Mouse (Mus musculus) G1E-ER4 (cell line): ENCODE results near the gene Cep128. TPM values are rescaled to one million over a fixed set of nuclear protein-coding genes. Genes with fewer than 3 reads are reported as not detected.

Experiments used
- GATA1 ChIP-seq: IDR thresholded peaks from one replicate; pipeline ENCODE4 v1.8.0; 2012; ENCODE audit warnings: low read length, inconsistent platforms
- polyA plus RNA-seq: library from polyadenylated mRNA; stranded (reverse); fragments of >175 nt; gene quantifications from 2 replicates; pipeline ENCODE4 v1.2.3, GENCODE M21; 2012

Cep128 gene
- polyA plus RNA-seq, 1 experiment = 5.6 TPM

GRCm38 (mm10) chr12:91327527-91327926 is 56.7 kb downstream of the Cep128 start:
- TF ChIP-seq GATA1 = no peak

- no peak for TF ChIP-seq GATA1
Observed at GRCm38 (mm10) chr12:91326104-91326503, 58.1 kb downstream of the Cep128 start.

- TF ChIP-seq GATA1 = no peak
Observed at GRCm38 (mm10) chr12:91315026-91315425, 69.2 kb downstream of the Cep128 start.

GRCm38 (mm10) chr12:91313974-91314587 is 70.1 kb downstream of the Cep128 start:
- no peak for TF ChIP-seq GATA1

- no peak for TF ChIP-seq GATA1
Observed at GRCm38 (mm10) chr12:91312591-91312990, 71.6 kb downstream of the Cep128 start.

GRCm38 (mm10) chr12:91307733-91308132 is 76.5 kb downstream of the Cep128 start:
- no peak for TF ChIP-seq GATA1

- TF ChIP-seq GATA1 = no peak
Observed at GRCm38 (mm10) chr12:91305769-91306168, 78.4 kb downstream of the Cep128 start.

GRCm38 (mm10) chr12:91305038-91305437 is 79.2 kb downstream of the Cep128 start:
- no peak for TF ChIP-seq GATA1

GRCm38 (mm10) chr12:91298700-91299099 is 85.5 kb downstream of the Cep128 start:
- no peak for TF ChIP-seq GATA1

GRCm38 (mm10) chr12:91295870-91296269 is 88.3 kb downstream of the Cep128 start:
- no peak for TF ChIP-seq GATA1

- TF ChIP-seq GATA1 = no peak
Observed at GRCm38 (mm10) chr12:91295436-91295835, 88.8 kb downstream of the Cep128 start.

GRCm38 (mm10) chr12:91273936-91274335 is 110.3 kb downstream of the Cep128 start:
- no peak for TF ChIP-seq GATA1

GRCm38 (mm10) chr12:91269634-91270033 is 114.6 kb downstream of the Cep128 start:
- no peak for TF ChIP-seq GATA1

- peak; percentile 9 for TF ChIP-seq GATA1
Observed at GRCm38 (mm10) chr12:91268974-91269373, 115.2 kb downstream of the Cep128 start.

GRCm38 (mm10) chr12:91266014-91266413 is 118.2 kb downstream of the Cep128 start:
- no peak for TF ChIP-seq GATA1

- no peak for TF ChIP-seq GATA1
Observed at GRCm38 (mm10) chr12:91265462-91265861, 118.7 kb downstream of the Cep128 start.

GRCm38 (mm10) chr12:91264828-91265355 is 119.3 kb downstream of the Cep128 start:
- TF ChIP-seq GATA1 = no peak

- no peak for TF ChIP-seq GATA1
Observed at GRCm38 (mm10) chr12:91263705-91264104, 120.5 kb downstream of the Cep128 start.

GRCm38 (mm10) chr12:91262801-91263200 is 121.4 kb downstream of the Cep128 start:
- TF ChIP-seq GATA1 = no peak
